In the genomic region with DNA sequence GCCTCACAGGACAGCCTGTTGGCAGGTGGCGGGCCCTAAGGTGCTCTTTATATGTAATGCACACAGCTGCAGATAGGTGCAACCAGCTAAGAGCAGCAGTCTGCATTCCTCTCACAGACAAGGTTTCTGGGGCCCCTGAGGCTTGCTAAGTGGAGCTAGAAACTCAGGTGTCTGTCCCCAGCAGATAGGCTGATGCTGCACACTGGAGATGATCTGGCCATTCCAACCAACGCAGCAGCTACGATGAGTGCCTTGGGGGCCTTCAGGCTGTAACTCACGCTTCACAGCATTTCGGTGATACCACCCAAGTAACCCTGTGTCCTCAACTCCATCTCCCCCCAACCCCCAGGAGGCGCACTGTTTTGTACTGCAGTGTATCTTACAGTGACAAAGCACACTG, we compare ENCODE assay signal across 18 mouse cellular contexts. TPM values are rescaled to one million over a fixed set of nuclear protein-coding genes. Genes with fewer than 3 reads are reported as not detected.
DNase-seq lines count a peak whose midpoint lies in the region; ATAC-seq and TF ChIP-seq lines count a peak whose summit lies in the region.
"Had no signal": no experiment of that assay in that cellular context is flagged by ENCODE, and none has a peak within 500 bp of the region (broad histone marks: within the 10 kb centered on the region; RNA-seq: fewer than 3 reads in every experiment).

No protein-coding gene starts in this region.

- H3K27me3 ChIP-seq in forebrain, embryonic 14.5 days (replicated peaks; ENCODE audit: control insufficient read depth, insufficient read depth, low read length) = no peaks in the 10 kb centered on the region
- no peaks in the 10 kb centered on the region for H3K27me3 ChIP-seq in forebrain, embryonic 13.5 days
- no peaks in the 10 kb centered on the region for H3K27me3 ChIP-seq in kidney, adult 2 months (replicated peaks; ENCODE audit: control insufficient read depth, insufficient read depth, low read length)
- H3K27me3 ChIP-seq: heart, embryonic 13.5 days; lung, embryonic 15.5 days had no signal

- no peak overlapping the region for H3K27ac ChIP-seq in forebrain, embryonic 14.5 days (ENCODE audit: low read depth, low read length)
- H3K27ac ChIP-seq in forebrain, embryonic 13.5 days = no peak overlapping the region
- peak overlapping the region; percentile 15; the same call in 1 of the 2 replicates for H3K27ac ChIP-seq in kidney, adult 2 months (ENCODE audit: insufficient read depth, low read depth, low read length)
- H3K27ac ChIP-seq: gastrocnemius, adult 2 months; heart, embryonic 13.5 days; lung, embryonic 15.5 days had no signal

- no peaks in the 10 kb centered on the region for H3K36me3 ChIP-seq in forebrain, embryonic 14.5 days (ENCODE audit: control insufficient read depth, insufficient read depth, low read length)
- no peaks in the 10 kb centered on the region for H3K36me3 ChIP-seq in forebrain, embryonic 13.5 days (ENCODE audit: poor library complexity, severe bottlenecking)
- H3K36me3 ChIP-seq in kidney, adult 2 months (ENCODE audit: control insufficient read depth, insufficient read depth, low read length) = no peaks in the 10 kb centered on the region
- H3K36me3 ChIP-seq: G1E; heart, embryonic 13.5 days; lung, embryonic 15.5 days had no signal

- no peaks in the 10 kb centered on the region for H3K9me3 ChIP-seq in forebrain, embryonic 14.5 days (replicated peaks; ENCODE audit: control insufficient read depth, low read length)
- no peaks in the 10 kb centered on the region for H3K9me3 ChIP-seq in forebrain, embryonic 13.5 days (replicated peaks)
- H3K9me3 ChIP-seq: G1E; heart, embryonic 13.5 days; lung, embryonic 15.5 days had no signal

- DNase-seq in forebrain, embryonic 14.5 days (ENCODE audit: low spot score) = no peak
- no peak for DNase-seq in kidney, adult 2 months
- DNase-seq in kidney, adult 8-10 months = no peak
- peak; percentile 18 for DNase-seq in retina, postnatal 1 day
- no peak for DNase-seq in retina, embryonic 14.5 days (ENCODE audit: low spot score)
- no peak for DNase-seq in cerebellum, postnatal 10 days
- no peak for DNase-seq in gastrocnemius, postnatal 10 days
- DNase-seq: cerebellum, adult 9-10 months; gastrocnemius, adult 2 months; heart, adult 11 months; heart, postnatal 36 days; kidney, adult 11 months; kidney, postnatal 25 days had no signal

- TF ChIP-seq POLR2A in kidney, adult 2 months (IDR thresholded peaks at IDR 0.05; ENCODE audit: low read depth, low read length) = no peak

- ATAC-seq in forebrain, embryonic 14.5 days = 0 out of 2 replicates have a peak, but pooled peaks have one; percentile 32
- no peak for ATAC-seq in forebrain, embryonic 13.5 days
- ATAC-seq: CD4-positive, CD25-positive, alpha-beta regulatory T cell, adult 4 months had no signal

- WGBS in forebrain, embryonic 14.5 days = 95% methylated on average over 6 of the region's 6 CpGs
- 89% methylated on average over 6 of the region's 6 CpGs for WGBS in forebrain, embryonic 13.5 days
- 80% methylated on average over 6 of the region's 6 CpGs for WGBS in kidney, adult 2 months

- H3K4me3 ChIP-seq in forebrain, embryonic 14.5 days (ENCODE audit: low read depth, low read length) = no peak overlapping the region
- H3K4me3 ChIP-seq in forebrain, embryonic 13.5 days = no peak overlapping the region
- no peak overlapping the region for H3K4me3 ChIP-seq in kidney, adult 2 months (ENCODE audit: insufficient read depth, low read depth, low read length)
- H3K4me3 ChIP-seq: gastrocnemius, adult 2 months; heart, embryonic 13.5 days; lung, embryonic 15.5 days had no signal

- H3K4me1 ChIP-seq in forebrain, embryonic 14.5 days (ENCODE audit: control insufficient read depth, insufficient read depth, low read length) = peaks cover 6% of the 10 kb centered on the region; the same call in 1 of the 2 replicates
- peaks cover 4% of the 10 kb centered on the region; the same call in 1 of the 2 replicates for H3K4me1 ChIP-seq in forebrain, embryonic 13.5 days
- H3K4me1 ChIP-seq in kidney, adult 2 months (ENCODE audit: control insufficient read depth, insufficient read depth, low read length) = peaks cover 57% of the 10 kb centered on the region

- no peak overlapping the region for H3K9ac ChIP-seq in forebrain, embryonic 14.5 days (ENCODE audit: low read length)
- H3K9ac ChIP-seq in forebrain, embryonic 13.5 days = no peak overlapping the region
- H3K9ac ChIP-seq: heart, embryonic 13.5 days; lung, embryonic 15.5 days had no signal

- no peak overlapping the region for H3K4me2 ChIP-seq in forebrain, embryonic 14.5 days (ENCODE audit: low read length)
- no peak overlapping the region for H3K4me2 ChIP-seq in forebrain, embryonic 13.5 days
- H3K4me2 ChIP-seq: heart, embryonic 13.5 days; lung, embryonic 15.5 days had no signal

- no peak for TF ChIP-seq CTCF in kidney, adult 2 months (conservative IDR thresholded peaks at IDR 0.05; ENCODE audit: insufficient read depth, insufficient read length, low read depth, low read length)

RNA-seq across cellular contexts. Expression of gene Ptprj, which starts 29.8 kb away (rescaled TPM):
- 3.5 and 4.1 TPM in 2 replicates for polyA plus RNA-seq in forebrain, embryonic 14.5 days (2014; fragmentation: Nextera tagmentation; extraction: Ambion mirVana)
- polyA plus RNA-seq in forebrain, embryonic 13.5 days (2015; fragmentation: Nextera tagmentation; extraction: Ambion mirVana) = 2.1 and 2.2 TPM in 2 replicates
- polyA plus RNA-seq in kidney, adult 2 months (2012; rRNA removed) = 18.9 and 23.2 TPM in 2 replicates
- 1 to 10 TPM; 7.5 to 9.5 TPM for total RNA-seq in gastrocnemius, postnatal 10 days (2021)
